Mouse (Mus musculus): ENCODE data around the gene Gm16253.

The Gm16253 gene

DNA sequence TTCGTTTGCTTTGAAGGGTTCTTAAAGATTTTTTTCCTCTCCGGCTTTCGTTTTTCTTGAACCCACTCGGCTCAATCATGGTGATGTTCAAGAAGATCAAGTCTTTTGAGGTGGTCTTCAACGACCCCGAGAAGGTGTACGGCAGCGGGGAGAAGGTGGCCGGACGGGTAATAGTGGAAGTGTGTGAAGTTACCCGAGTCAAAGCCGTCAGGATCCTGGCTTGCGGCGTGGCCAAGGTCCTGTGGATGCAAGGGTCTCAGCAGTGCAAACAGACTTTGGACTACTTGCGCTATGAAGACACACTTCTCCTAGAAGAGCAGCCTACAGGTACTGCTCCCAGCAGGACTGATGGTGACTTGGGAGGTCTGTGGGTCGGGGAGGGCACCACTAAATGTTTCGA, 18.6 kb upstream of the Gm16253 start:
- DNase-seq: peak; percentile 58

DNA sequence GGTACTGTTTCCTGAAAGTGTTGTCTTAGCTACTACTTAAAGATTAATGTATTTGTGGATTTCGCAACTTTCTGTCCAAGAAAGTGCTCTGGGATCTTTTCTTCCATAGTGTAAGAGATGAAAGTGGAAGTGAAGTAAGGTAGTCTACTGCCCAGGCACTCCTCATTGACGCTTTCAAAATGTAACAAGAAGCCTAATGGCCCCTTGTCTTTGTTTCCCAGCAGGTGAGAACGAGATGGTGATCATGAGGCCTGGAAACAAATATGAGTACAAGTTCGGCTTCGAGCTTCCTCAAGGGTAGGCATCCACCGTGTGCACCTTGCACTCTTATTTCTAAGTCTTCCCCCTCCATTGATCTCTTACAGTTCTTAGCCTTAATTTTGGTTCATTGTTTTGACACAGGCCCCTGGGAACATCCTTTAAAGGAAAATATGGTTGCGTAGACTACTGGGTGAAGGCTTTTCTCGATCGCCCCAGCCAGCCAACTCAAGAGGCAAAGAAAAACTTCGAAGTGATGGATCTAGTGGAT, 18.1 kb upstream of the Gm16253 start:
- no peak for DNase-seq

DNA sequence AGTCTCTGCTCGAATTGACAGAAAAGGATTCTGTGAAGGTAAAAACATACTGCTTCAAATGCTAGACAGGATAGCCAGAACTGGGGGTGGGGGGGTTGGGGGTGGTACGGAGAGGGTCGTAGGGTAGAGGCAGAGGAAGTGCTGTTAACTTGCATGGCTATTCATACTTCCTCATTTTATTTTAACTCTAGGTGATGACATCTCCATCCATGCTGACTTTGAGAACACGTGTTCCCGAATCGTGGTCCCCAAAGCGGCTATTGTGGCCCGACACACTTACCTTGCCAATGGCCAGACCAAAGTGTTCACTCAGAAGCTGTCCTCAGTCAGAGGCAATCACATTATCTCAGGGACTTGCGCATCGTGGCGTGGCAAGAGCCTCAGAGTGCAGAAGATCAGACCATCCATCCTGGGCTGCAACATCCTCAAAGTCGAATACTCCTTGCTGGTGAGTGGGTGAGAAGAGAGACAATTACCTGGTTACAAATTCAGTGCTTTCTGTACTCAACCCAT, 17.3 kb upstream of the Gm16253 start:
- DNase-seq: no peak

DNA sequence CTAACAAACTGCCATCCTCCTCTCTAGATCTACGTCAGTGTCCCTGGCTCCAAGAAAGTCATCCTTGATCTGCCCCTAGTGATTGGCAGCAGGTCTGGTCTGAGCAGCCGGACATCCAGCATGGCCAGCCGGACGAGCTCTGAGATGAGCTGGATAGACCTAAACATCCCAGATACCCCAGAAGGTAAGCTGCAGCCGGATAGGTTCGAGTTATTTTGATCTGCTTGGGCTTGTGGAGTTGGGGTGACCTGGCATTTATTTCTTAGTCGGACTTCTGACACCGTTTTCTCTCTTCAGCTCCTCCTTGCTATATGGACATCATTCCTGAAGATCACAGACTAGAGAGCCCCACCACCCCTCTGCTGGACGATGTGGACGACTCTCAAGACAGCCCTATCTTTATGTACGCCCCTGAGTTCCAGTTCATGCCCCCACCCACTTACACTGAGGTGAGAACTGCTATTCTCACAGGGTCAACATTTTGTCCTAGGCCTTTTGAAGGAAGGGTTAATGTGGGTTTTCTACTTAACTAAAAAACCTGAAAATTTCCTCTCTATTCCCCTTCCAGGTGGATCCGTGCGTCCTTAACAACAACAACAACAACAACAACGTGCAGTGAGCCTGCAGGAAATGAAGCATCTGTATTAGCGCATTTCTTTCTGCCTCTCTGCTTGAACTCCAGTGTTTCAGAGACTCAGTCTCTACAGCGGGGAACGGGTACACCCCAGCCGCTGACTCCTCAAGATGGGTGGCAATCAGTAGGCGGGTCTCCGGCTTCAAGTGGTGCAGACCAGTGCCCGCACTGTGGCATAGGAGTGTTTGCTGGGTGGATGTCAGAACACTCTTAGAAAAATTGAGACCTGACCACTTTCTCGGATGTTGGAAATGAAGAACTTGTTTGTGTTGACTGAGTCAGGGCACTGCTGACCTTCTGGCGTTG, 16.6 kb upstream of the Gm16253 start:
- no peak for DNase-seq

DNA sequence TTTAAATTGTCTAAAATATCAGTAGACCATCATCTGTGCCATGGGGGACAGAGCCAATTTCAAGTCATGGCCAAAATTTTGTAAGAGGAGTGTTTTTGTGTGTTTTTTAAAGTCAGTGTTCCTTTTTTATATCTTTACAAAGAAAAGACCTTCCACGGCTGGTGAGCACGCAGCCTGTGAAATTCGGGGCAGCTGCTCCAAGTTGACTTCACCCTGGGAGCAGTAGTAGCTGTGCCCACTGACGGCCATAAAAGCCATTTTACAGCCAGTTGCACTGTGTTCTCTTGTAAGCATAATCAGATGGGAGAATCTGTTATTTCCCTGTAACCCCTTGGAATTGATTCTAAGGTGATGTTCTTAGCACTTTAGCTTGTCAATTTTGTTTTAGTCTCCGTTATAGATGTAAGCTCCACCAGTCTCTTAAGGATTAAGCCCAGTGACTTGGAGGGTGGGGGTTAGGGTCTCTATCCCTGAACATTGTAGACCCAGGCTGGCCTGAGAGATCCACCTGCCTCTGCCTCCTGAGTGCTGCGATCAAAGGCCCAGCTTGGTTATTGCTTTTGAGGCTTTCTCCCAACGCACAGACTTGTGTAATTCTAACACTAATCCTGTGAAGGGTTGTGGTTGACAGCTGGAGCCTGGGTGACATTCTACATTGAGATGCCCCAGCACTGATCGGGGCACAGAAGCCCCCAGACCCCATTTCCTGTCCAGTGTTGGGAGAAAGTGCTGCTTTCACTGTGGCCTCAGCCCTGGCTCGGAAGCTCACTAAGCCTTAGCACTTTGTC, 15.7 kb upstream of the Gm16253 start:
- no peak for DNase-seq

DNA sequence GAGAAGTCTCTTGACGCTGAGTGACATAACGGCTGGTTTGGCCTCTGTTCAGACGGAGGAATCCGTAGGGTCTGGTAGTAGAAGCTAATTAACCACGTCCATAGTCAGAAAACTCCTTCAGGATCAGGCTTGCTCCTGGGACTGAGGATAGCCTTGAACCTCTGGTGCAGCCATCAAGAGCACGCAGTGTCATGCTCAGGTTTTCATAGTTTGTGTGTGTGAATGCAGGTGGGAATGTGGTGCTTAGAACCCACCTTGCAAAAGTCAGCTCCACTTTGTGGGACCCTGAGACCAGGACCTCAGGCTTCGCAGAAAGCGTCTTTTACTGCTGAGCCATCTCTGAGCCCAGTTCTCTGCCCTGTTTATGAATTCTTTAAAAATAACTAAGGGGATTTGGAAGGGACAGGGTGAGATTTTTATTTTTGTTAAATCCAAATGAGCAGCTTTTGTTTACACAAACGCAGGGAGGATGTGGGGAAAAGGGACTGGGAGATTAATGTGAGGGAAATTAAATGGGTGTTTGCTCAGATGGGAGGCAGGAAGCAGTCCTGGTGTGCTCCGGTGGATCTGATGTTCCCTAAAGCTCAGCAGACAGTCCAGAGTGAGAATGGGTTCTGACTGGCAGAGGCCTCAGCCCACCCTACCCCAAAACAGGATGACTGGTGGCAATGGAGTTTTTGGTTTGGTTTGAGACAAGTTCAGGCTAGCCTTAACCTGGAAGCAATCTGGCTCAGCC, 14.7 kb upstream of the Gm16253 start:
- DNase-seq: no peak

DNA sequence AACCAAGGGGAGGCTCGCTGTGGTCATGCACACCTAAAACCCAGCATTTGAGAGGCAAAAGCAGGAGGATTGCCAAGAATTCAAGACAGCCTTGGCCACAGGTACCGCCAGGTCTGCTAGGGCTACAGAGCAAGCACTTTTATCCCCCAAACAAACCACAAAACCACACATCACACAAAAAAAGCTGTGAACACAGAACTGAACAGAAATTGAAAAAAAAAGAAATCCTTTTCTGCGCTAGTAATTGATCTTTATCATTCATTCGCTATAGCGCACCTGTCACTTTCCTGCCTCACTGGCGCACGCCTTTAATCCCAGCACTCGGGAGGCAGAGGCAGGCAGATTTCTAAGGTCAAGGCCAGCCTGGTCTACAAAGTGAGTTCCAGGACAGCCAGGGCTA, 13.5 kb upstream of the Gm16253 start:
- DNase-seq: no peak

DNA sequence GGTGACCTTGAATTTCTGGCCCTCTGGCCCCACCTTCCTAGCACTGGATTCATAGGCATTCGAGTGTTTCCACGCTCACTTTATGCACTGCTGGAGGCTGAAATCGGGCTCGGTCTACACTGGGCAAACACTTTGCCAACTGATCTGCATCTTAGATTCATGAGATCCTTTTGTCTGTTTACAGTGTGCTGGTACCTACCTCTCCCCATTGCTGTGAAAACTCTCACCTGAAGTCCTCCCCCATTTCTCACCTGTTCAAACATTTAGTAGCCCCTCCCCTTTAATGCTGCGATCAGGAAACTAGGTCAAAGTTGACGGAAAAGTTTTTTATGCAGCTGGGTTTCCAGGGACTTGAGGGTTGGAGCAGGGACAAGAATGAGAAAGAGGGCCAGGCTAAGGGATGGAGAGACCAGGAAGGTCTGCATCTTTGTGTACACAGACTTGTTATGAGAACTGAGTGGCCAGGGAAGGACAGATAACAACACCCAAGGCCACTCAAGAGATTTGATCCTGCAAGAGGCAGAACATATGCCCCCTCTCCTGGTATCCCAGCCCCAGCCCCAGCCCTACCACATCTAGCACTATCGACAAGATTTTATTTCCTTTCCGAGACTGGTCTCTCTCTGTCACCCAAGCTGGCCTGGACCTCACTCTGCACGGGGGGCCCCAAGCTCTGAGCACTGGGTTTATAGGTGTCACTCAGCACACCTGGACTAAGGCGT, 12.7 kb upstream of the Gm16253 start:
- no peak for DNase-seq

DNA sequence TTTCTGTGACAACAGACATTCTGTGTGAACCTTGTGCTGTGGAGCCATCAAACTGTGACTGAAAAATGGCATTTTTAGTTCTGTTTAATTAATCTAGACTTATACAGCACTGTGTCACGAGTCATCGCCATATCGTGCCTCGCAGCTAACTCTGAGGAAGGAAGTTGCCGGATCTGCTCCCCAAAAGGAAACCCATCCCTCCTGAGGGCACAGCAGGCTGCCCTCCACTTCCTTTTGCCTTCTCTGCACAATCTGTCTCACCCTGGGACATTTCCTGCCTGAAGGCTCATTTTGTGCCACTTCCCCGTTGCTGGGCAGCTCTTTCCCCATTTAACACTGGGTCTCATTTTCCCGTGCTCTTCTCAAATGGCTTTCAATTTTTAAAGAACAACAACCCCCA, 12.2 kb upstream of the Gm16253 start:
- peak; percentile 60 for DNase-seq

DNA sequence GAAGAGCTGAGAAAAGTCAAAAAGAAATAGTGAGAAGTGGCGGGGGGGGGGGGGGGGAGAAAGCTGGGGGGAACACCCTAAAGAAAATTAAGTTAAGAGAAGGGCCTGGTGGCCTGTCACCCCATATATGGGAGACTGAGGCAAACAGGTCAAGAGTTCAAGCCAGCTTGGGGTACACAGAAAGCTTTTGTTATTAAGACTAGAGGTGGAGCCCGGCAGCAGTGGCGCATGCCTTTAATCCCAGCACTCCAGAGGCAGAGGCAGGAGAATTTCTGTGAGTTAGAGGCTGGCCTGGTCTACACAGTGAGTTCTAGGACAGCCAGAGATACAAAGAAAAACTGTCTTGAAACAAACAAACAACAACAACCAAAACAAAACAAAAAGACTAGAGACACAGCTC, 11.7 kb upstream of the Gm16253 start:
- no peak for DNase-seq

DNA sequence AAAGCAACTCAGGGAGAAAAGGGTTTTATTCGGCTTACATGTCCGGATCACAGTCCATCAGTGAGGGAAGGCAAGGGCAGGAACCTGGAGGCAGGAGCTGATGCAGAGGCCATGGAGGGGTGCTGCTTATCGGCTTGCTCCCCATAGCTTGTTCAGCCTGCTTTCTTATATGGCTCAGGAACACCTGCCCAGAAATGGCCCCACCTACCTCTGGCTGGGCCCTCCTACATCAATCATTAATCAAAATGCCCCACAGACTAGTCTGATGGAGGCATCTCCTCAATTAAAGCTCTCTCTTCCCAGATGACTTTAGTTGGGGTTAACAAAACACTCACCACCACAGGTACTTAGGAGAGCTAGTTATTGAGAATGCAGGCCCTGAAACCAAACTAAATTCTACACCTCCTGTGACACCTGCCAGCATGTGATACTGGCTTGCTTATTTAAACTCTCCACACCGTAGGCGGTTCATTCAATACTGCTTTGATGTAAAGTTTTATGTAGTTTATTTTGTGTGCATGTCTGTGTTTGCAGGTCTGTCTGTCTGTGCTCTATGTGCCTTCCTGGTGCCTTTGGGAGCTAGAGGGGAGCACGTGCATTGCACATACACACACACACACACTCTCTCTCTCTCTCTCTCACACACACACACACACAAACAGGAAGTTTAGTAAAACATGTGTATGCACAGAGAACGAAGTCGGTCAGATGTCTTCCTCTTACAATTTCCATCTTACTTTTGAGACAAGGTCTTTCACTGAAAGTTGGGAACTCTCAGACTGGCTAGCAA, 9.9 kb upstream of the Gm16253 start:
- no peak for DNase-seq

DNA sequence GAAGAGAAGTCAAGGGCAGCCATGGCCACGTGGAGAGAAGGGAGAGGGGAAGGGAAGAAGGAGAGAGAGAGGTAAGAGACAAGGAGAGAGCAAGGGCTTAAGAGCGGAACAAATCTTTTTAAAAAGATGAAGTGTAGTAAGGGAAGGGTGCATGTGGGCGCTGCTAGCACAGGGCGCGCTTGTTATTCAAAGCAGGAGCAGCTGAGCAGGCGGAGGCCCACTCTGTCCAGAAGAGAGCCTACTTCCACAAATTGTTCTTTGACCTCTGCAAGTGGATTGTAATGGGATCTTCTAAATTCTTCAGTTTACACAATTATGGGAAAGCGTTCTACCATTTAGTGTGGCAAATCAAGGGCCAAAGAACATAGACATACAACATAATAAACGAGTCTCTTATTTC, 8.2 kb upstream of the Gm16253 start:
- DNase-seq: no peak

DNA sequence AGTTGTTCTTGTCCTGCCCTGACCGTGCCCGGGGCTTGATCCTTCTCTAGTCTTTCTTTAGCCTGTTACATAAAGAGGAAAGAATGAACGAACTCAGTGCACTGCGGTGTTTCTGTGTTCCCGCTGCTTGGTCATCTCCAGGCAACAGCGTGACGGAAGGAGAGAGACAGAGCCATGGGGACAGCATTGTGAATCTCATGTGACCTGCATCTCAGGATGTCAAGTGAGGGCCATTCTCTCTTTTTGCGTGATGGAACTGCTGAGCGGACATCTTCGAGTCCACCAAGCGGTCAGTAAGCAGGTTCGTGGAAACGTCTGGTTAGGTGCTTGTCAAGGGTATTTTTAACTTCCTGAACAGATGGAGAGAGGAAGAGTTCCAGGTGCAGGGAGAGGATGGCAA, 7.3 kb upstream of the Gm16253 start:
- DNase-seq: no peak

DNA sequence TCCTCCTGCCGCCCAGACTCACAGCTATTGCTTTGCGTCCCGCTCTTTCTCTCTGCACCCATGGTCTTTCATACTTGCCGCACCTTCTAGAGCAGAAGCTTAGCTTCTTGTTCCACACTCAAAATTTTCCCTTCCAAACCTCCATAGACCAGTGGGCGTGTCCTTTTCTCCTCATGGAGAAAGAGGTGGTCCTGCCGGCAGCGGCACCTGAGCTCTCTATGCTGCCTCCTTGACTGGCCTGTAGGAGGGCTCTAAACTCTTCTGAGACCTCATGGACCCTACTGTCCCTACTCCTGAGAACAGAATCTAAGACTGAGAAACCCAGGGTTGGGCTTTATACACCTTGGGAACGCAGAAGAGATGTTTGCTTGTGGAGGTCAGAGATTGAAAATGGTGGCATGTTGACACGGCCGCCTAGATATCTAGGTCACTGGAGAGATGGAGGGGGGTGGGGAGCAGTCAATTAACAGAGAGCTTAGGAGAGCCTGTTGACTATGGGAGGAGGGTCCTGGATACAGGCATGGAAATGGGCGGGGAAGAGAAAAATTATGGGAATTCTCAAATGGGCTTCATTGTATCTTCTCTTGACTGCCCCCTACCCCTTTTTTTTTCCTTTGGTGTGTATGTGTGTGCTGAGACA, 6.7 kb upstream of the Gm16253 start:
- no peak for DNase-seq

DNA sequence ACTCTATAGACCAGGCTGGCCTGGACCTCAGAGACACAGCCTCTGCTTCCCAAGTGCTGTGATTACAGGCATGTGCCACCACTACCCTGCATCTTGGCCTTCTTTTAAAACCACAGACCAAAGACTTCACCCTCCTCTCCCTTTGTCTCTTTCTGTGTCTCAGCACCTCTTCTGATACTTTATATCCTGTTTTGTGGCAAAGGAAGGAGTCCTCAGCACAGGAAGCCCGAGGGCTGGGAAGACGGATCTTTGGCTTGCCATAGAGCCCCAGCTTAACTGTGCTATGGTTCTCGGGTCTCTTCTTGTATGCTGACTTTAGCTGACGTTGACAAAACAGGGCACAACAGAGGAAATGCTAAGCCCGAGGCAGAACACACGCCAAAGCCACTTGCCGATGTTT, 6.1 kb upstream of the Gm16253 start:
- no peak for DNase-seq

DNA sequence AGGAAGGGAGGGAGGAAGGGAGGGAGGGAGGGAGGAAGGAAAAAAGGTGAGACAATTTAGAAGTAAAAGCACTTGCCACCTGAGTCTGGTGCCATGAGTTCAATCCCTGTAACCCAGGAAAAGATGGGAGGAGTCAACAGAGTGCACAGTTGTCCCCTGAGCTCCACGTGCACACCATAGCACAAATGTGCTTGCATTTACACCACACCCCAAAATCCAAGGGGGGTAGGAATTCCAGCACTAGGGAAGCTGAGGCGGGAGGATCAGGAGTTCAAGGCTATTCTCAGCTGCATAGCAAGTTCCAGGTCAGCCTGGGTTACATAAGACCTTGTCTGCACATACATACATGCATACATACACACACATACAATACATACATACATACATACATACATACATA, 5.4 kb upstream of the Gm16253 start:
- DNase-seq: no peak

DNA sequence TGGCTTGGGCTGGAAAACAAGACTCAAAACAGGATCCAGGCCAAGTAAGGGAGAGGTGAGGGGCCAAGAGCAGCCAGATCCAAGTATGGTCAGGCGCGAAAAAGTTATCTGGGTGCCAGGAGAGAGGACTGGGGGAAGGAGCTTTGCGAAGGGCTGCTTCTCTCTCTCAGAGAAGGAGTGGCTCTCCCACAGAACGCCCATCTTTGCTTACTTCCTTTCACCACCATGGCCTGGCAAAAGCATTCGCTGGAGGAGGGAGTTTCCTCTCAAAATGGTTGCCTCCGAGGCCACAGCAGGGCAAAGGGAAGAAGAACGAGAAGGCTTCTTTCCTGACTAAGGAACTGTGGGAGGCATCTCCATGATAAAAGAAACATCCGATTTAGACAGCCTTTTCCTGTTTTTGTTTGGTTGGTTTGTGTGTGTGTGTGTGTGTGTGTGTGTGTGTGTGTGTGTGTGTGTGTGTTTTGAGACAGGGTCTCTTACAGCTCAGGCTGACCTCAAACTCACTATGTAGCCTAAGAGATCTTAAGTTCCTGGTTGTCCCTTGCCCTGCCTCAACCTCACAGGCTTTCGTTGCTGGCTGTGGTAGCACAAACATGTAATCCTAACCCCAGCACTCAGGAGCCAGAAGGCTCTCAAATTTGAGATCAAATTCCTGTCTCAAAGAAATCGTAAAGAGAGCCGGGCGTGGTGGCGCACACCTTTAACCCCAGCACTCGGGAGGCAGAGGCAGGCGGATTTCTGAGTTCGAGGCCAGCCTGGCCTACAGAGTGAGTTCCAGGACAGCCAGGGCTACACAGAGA, 4.7 kb upstream of the Gm16253 start:
- DNase-seq: no peak

DNA sequence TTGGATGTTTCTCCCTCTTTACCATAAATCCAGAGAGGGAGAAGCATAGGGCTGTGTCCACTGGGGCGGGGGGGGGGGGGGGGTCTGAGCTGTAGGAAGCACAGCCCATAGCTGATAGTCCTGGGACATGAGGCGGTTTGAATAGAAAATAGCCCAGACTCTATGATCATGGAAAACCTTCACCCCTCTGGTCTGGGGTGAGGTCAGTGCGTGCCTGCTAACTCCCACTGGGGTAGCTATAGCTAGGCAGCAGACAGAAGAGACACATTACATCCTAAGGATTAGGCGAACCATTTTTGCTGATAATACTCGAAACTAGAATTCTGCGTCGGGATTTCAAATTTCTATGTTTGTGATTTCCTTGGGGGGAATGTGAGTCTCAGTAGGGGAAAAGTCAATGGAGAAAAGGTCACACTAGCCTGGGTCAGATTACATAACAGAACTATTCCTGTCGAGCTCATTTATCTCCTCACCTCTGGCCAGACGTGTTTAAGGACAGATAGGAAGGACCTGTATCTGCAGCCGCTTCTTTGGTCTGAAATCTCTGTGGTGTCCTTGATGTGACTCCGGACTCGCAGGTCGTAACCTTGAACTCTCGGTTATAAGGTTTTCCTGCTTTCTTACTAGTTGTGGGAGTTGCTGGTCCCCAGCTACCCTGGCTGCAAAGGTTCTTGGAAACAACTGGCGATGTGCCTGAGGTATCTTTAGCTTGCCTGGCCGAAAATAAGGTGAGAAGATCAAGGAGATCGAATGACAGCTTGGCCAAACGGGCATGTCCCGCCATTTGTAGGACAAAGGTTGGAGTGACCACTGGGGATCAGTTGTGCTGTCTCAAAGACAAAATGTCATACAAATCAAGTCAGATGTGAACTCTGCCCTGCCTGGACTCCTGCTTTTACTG, 2.9 kb upstream of the Gm16253 start:
- DNase-seq: no peak
